Mouse (Mus musculus) bone marrow, adult 2 months (tissue): ENCODE measurements around the gene Prdm2. TPM values are rescaled to one million over a fixed set of nuclear protein-coding genes. Genes with fewer than 3 reads are reported as not detected.

ENCODE experiments used
- H3K27ac ChIP-seq: fragments of 200-500 bp; 2 replicates; pipeline ENCODE4 v1.5.1; 2012; ENCODE audit warnings: low read depth, mild to moderate bottlenecking, control low read depth, inconsistent platforms, low read length; ENCODE audit not compliant: control insufficient read depth, poor library complexity, insufficient read depth
- H3K4me1 ChIP-seq: fragments of 200-500 bp; 2 replicates; pipeline ENCODE4 v1.6.1; 2011; ENCODE audit warnings: low read length; ENCODE audit not compliant: control insufficient read depth, insufficient read depth
- H3K4me3 ChIP-seq: fragments of 200-500 bp; replicated peaks from 2 replicates; pipeline ENCODE3; 2011; ENCODE audit warnings: mild to moderate bottlenecking, low read depth, low read length, control low read depth; ENCODE audit not compliant: control insufficient read depth
- CTCF ChIP-seq: fragments of 200-500 bp; IDR thresholded peaks from 2 replicates; pipeline ENCODE4 v1.5.1; 2011; ENCODE audit warnings: low read length, control low read depth; ENCODE audit not compliant: control insufficient read depth, insufficient read depth
- POLR2A ChIP-seq: fragments of 200-500 bp; IDR thresholded peaks from 2 replicates; pipeline ENCODE4 v1.6.1; 2011; ENCODE audit warnings: low read depth, mild to moderate bottlenecking, control low read depth, low read length, borderline replicate concordance; ENCODE audit not compliant: control insufficient read depth
- WGBS: fragments of 180-500 bp; shearing (Covaris S2); methylation state at CpG from one replicate; pipeline ENCODE4 v1.1.7; 2018; 5-methylcytosine and 5-hydroxymethylcytosine counted together
- polyA plus RNA-seq: library from polyadenylated mRNA; stranded (reverse); fragments of >200 nt; gene quantifications from 2 replicates; pipeline ENCODE4 v1.2.4, GENCODE M21; 2011; ENCODE audit warnings: low replicate concordance; ENCODE audit not compliant: missing spikeins, insufficient read depth, insufficient read length

Gene Prdm2
- polyA plus RNA-seq, 1 experiment: 17.7 TPM

DNA sequence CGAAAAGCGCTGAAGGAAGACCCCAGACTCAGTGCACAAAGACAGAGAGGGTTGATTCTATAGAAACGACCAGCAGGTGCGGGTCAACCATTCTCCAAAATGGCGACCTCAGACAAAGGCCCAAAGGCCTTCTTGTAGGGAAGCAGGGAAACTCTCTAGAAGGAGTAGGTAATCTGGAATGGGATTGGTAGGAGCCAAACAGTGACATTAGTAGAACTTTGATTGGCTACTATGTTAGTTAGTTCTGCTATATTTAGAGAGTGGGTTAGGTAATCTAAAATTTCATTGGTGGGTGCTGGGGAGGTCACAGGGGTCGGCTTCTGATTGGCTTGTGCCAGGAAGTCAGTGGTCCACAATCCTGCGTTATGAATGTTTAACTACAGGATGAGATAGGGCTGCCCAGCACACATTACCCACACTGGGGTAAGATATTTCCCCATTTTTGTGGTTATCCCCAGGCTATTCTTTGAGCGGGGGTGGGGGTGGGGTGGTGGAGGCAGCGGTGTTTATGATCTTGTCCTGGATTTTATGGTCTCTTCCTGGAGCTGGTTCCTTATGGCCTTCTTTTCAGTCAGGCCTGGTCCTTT lies 26.9 kb upstream of the Prdm2 start:
- peak overlapping the region; percentile 56; the same call in 1 of the 2 replicates for H3K27ac ChIP-seq
- H3K4me1 ChIP-seq: peaks cover 2% of the 10 kb centered on the region; the same call in 1 of the 2 replicates
- WGBS: 38% methylated on average over 9 of the region's 9 CpGs
- H3K4me3 ChIP-seq: no peak overlapping the region
- TF ChIP-seq CTCF (no peak), POLR2A (no peak)

- Histone ChIP-seq H3K4me3 (no peak overlapping the region), H3K27ac (peak overlapping the region; percentile 56; the same call in 1 of the 2 replicates), H3K4me1 (peaks cover 2% of the 10 kb centered on the region; the same call in 1 of the 2 replicates)
- 16% methylated on average over 5 of the region's 5 CpGs for WGBS
- TF ChIP-seq CTCF (no peak), POLR2A (no peak)
Measured at GRCm38 (mm10) chr4:143239117-143239516, 26.3 kb upstream of the Prdm2 start.

- Histone ChIP-seq H3K4me3 (no peak overlapping the region), H3K4me1 (peaks cover 2% of the 10 kb centered on the region; the same call in 1 of the 2 replicates), H3K27ac (peak overlapping the region; percentile 35; the same call in 1 of the 2 replicates)
- WGBS: 8% methylated on average over 23 of the region's 23 CpGs
- TF ChIP-seq CTCF (peak; percentile 61), POLR2A (no peak)
Measured at GRCm38 (mm10) chr4:143238241-143239031, 25.6 kb upstream of the Prdm2 start.

GRCm38 (mm10) chr4:143231790-143232422 lies 19.1 kb upstream of the Prdm2 start:
- 81% methylated on average over 10 of the region's 10 CpGs for WGBS
- Histone ChIP-seq H3K4me3 (no peak overlapping the region), H3K4me1 (no peaks in the 10 kb centered on the region), H3K27ac (no peak overlapping the region)
- TF ChIP-seq POLR2A (peak; percentile 34; the same call in 1 of the 2 replicates), CTCF (no peak)

GRCm38 (mm10) chr4:143231110-143231509 lies 18.3 kb upstream of the Prdm2 start:
- no peaks in the 10 kb centered on the region for H3K4me1 ChIP-seq
- WGBS: 74% methylated on average over 3 of the region's 3 CpGs
- H3K4me3 ChIP-seq: no peak overlapping the region
- no peak overlapping the region for H3K27ac ChIP-seq
- TF ChIP-seq POLR2A (no peak), CTCF (no peak)

GRCm38 (mm10) chr4:143227976-143228375 lies 15.2 kb upstream of the Prdm2 start:
- TF ChIP-seq CTCF: no peak
- H3K4me1 ChIP-seq: no peaks in the 10 kb centered on the region
- no peak overlapping the region for H3K4me3 ChIP-seq
- no peak overlapping the region for H3K27ac ChIP-seq
- WGBS: 73% methylated on average over 5 of the region's 5 CpGs

- H3K27ac ChIP-seq: no peak overlapping the region
- H3K4me3 ChIP-seq: no peak overlapping the region
- TF ChIP-seq POLR2A (no peak), CTCF (no peak)
- H3K4me1 ChIP-seq: no peaks in the 10 kb centered on the region; the same call in 1 of the 2 replicates
- 81% methylated on average over 9 of the region's 9 CpGs for WGBS
Measured at GRCm38 (mm10) chr4:143225886-143226285, 13.1 kb upstream of the Prdm2 start.

DNA sequence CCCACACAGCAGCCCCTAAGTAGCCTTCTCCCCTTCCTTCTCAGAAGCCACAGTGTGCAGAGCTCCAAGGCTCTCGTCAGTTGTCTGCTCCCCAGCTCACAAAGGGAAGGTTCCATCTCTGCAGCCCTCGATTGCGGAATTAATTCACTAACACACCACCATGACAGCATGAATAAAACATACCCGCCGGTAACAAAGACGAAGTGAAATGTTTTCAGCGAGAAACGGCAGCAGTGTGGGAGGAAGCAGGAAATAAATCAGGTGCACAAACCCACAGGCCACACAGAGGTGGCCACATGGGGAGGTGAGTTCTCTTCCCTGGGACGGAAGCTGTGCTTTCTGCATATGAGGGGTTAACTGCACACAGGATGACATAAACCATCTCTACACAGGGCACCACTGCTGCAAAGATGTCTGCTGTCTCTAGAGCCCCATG lies 6.5 kb upstream of the Prdm2 start:
- no peaks in the 10 kb centered on the region; the same call in 1 of the 2 replicates for H3K4me1 ChIP-seq
- 4% methylated on average over 9 of the region's 9 CpGs for WGBS
- peak overlapping the region; percentile 19 for H3K4me3 ChIP-seq
- no peak for TF ChIP-seq CTCF
- TF ChIP-seq POLR2A: no peak
- H3K27ac ChIP-seq: 0 out of 2 replicates have a peak overlapping the region, but pooled peaks have one; percentile 12
